11 mouse cellular contexts compared by ENCODE assay signal in genomic region chr14:55106990-55107389, GRCm38 (mm10). TPM values are rescaled to one million over a fixed set of nuclear protein-coding genes. Genes with fewer than 3 reads are reported as not detected.
DNase-seq lines count a peak whose midpoint lies in the region; ATAC-seq and TF ChIP-seq lines count a peak whose summit lies in the region.
"Had no signal": no experiment of that assay in that cellular context is flagged by ENCODE, and none has a peak within 500 bp of the region (broad histone marks: within the 10 kb centered on the region; RNA-seq: fewer than 3 reads in every experiment).

No protein-coding gene starts in this region.

- H3K4me3 ChIP-seq in heart, embryonic 11.5 days (ENCODE audit: low read depth, low read length) = no peak overlapping the region
- no peak overlapping the region for H3K4me3 ChIP-seq in lung, embryonic 16.5 days (ENCODE audit: low read length)
- H3K4me3 ChIP-seq in midbrain, postnatal 0 days (ENCODE audit: low read depth, low read length) = no peak overlapping the region

- H3K4me1 ChIP-seq in heart, embryonic 11.5 days (ENCODE audit: control insufficient read depth, insufficient read depth, low read length) = peaks cover 8% of the 10 kb centered on the region
- H3K4me1 ChIP-seq in lung, embryonic 16.5 days (replicated peaks; ENCODE audit: control insufficient read depth, insufficient read depth, low read length) = peaks cover 8% of the 10 kb centered on the region
- H3K4me1 ChIP-seq in midbrain, postnatal 0 days (ENCODE audit: insufficient read depth, low read length) = peaks cover 24% of the 10 kb centered on the region

- no peak overlapping the region for H3K9ac ChIP-seq in heart, embryonic 11.5 days (ENCODE audit: low read depth, low read length)
- H3K9ac ChIP-seq in lung, embryonic 16.5 days (ENCODE audit: low read length) = no peak overlapping the region
- H3K9ac ChIP-seq in midbrain, postnatal 0 days (replicated peaks; ENCODE audit: low read length, poor library complexity, severe bottlenecking) = no peak overlapping the region

- peak; percentile 57 for DNase-seq in cerebellum, adult 11-12 months
- no peak for DNase-seq in heart, postnatal 14 days
- no peak for DNase-seq in lung, postnatal 14 days
- DNase-seq in midbrain, postnatal 0 days (ENCODE audit: low spot score) = no peak
- DNase-seq in heart, adult 9 months (ENCODE audit: low spot score in 2 of 2) = no peak

- no peak for ATAC-seq in cerebellum, adult (ENCODE audit: insufficient number of reproducible peaks, low FRiP score, low TSS enrichment)
- ATAC-seq in heart, embryonic 11.5 days (replicated peaks; ENCODE audit: insufficient number of reproducible peaks, low FRiP score, low TSS enrichment) = no peak
- no peak for ATAC-seq in lung, embryonic 16.5 days (ENCODE audit: low read depth)
- ATAC-seq in midbrain, postnatal 0 days (ENCODE audit: low FRiP score) = no peak

- no peaks in the 10 kb centered on the region for H3K9me3 ChIP-seq in heart, embryonic 11.5 days (replicated peaks; ENCODE audit: control insufficient read depth, low read length)
- H3K9me3 ChIP-seq in lung, embryonic 16.5 days (ENCODE audit: control insufficient read depth, low read length) = no peaks in the 10 kb centered on the region
- H3K9me3 ChIP-seq in midbrain, postnatal 0 days (ENCODE audit: low read length) = no peaks in the 10 kb centered on the region
- H3K9me3 ChIP-seq: embryonic facial prominence, embryonic 12.5 days; midbrain, embryonic 12.5 days had no signal

- TF ChIP-seq CTCF in midbrain, postnatal 0 days (IDR thresholded peaks at IDR 0.05) = no peak

- H3K27me3 ChIP-seq in heart, embryonic 11.5 days (ENCODE audit: control insufficient read depth, insufficient read depth, low read length) = peaks cover 39% of the 10 kb centered on the region
- H3K27me3 ChIP-seq in lung, embryonic 16.5 days (ENCODE audit: control insufficient read depth, insufficient read depth, low read depth, low read length) = peaks cover 26% of the 10 kb centered on the region
- no peaks in the 10 kb centered on the region for H3K27me3 ChIP-seq in midbrain, postnatal 0 days (ENCODE audit: insufficient read depth, low read length)

- no peaks in the 10 kb centered on the region for H3K36me3 ChIP-seq in heart, embryonic 11.5 days (ENCODE audit: control insufficient read depth, insufficient read depth, low read length)
- H3K36me3 ChIP-seq in lung, embryonic 16.5 days (ENCODE audit: control insufficient read depth, insufficient read depth, low read length) = no peaks in the 10 kb centered on the region
- H3K36me3 ChIP-seq in midbrain, postnatal 0 days (ENCODE audit: insufficient read depth, low read length) = no peaks in the 10 kb centered on the region
- H3K36me3 ChIP-seq: embryonic facial prominence, embryonic 12.5 days; midbrain, embryonic 12.5 days had no signal

- intact Hi-C loops in heart, postnatal 14 days (cut with DNase I) = no loop called here

- H3K27ac ChIP-seq in heart, embryonic 11.5 days (ENCODE audit: low read depth, low read length) = no peak overlapping the region
- H3K27ac ChIP-seq in lung, embryonic 16.5 days (ENCODE audit: low read length) = no peak overlapping the region
- H3K27ac ChIP-seq in midbrain, postnatal 0 days (ENCODE audit: low read depth, low read length) = peak overlapping the region; percentile 77; the same call in 1 of the 2 replicates

- H3K4me2 ChIP-seq in heart, embryonic 11.5 days = peak overlapping the region; percentile 98
- H3K4me2 ChIP-seq in lung, embryonic 16.5 days (ENCODE audit: low read depth, low read length) = peak overlapping the region; percentile 98; the same call in 1 of the 2 replicates
- no peak overlapping the region for H3K4me2 ChIP-seq in midbrain, postnatal 0 days (ENCODE audit: low read depth, low read length, poor library complexity, severe bottlenecking)

- WGBS in heart, embryonic 11.5 days (ENCODE audit: insufficient replicate concordance) = 72% methylated on average over 8 of the region's 8 CpGs
- WGBS in lung, embryonic 16.5 days = 73% methylated on average over 8 of the region's 8 CpGs
- 59% methylated on average over 8 of the region's 8 CpGs for WGBS in midbrain, postnatal 0 days

RNA-seq across cellular contexts. Expression of gene Ap1g2, which starts 0.6 kb away (rescaled TPM):
- polyA plus RNA-seq in heart, embryonic 11.5 days (2014; fragmentation: Nextera tagmentation; extraction: Ambion mirVana) = 9.1 and 11.4 TPM in 2 replicates
- total RNA-seq in heart, postnatal 14 days (2021) = 1 to 10 TPM; 4.6 to 5.4 TPM
- polyA plus RNA-seq in lung, embryonic 16.5 days (2015; fragmentation: Nextera tagmentation; extraction: Ambion mirVana) = 19.7 and 23.2 TPM in 2 replicates
- total RNA-seq in midbrain, postnatal 0 days (2014; rRNA removed) = 8.2 and 11.6 TPM in 2 replicates
- polyA plus RNA-seq in midbrain, postnatal 0 days (2015; fragmentation: Nextera tagmentation; extraction: Ambion mirVana) = 6.6 and 8.9 TPM in 2 replicates

RNA-seq across cellular contexts. Expression of gene Jph4, which starts 9.7 kb away (rescaled TPM):
- polyA plus RNA-seq in heart, embryonic 11.5 days (2014; fragmentation: Nextera tagmentation; extraction: Ambion mirVana) = 0.31 and 0.59 TPM in 2 replicates
- under 1 TPM; 0.10 to 0.36 TPM for total RNA-seq in heart, postnatal 14 days (2021)
- 0.18 and 0.40 TPM in 2 replicates for polyA plus RNA-seq in lung, embryonic 16.5 days (2015; fragmentation: Nextera tagmentation; extraction: Ambion mirVana)
- total RNA-seq in midbrain, postnatal 0 days (2014; rRNA removed) = 158 and 182 TPM in 2 replicates
- polyA plus RNA-seq in midbrain, postnatal 0 days (2015; fragmentation: Nextera tagmentation; extraction: Ambion mirVana) = 41.7 and 45.1 TPM in 2 replicates
- total RNA-seq: heart, postnatal 25 days had no signal

RNA-seq across cellular contexts. Expression of gene Thtpa, which starts 12.4 kb away (rescaled TPM):
- 12.4 and 15.1 TPM in 2 replicates for polyA plus RNA-seq in heart, embryonic 11.5 days (2014; fragmentation: Nextera tagmentation; extraction: Ambion mirVana)
- total RNA-seq in heart, postnatal 14 days (2021) = 10 to 100 TPM in 1 of 2 experiments, 1 to 10 TPM in 1; 9.6 to 11.4 TPM
- 21.0 and 21.1 TPM in 2 replicates for polyA plus RNA-seq in lung, embryonic 16.5 days (2015; fragmentation: Nextera tagmentation; extraction: Ambion mirVana)
- 38.0 and 42.1 TPM in 2 replicates for total RNA-seq in midbrain, postnatal 0 days (2014; rRNA removed)
- polyA plus RNA-seq in midbrain, postnatal 0 days (2015; fragmentation: Nextera tagmentation; extraction: Ambion mirVana) = 32.5 and 35.2 TPM in 2 replicates

RNA-seq across cellular contexts. Expression of gene Zfhx2, which starts 14.9 kb away (rescaled TPM):
- 2.9 and 3.1 TPM in 2 replicates for polyA plus RNA-seq in heart, embryonic 11.5 days (2014; fragmentation: Nextera tagmentation; extraction: Ambion mirVana)
- 1 to 10 TPM; 2.5 to 3.3 TPM for total RNA-seq in heart, postnatal 14 days (2021)
- 3.8 and 4.3 TPM in 2 replicates for polyA plus RNA-seq in lung, embryonic 16.5 days (2015; fragmentation: Nextera tagmentation; extraction: Ambion mirVana)
- total RNA-seq in midbrain, postnatal 0 days (2014; rRNA removed) = 16.4 and 18.6 TPM in 2 replicates
- 11.2 and 14.2 TPM in 2 replicates for polyA plus RNA-seq in midbrain, postnatal 0 days (2015; fragmentation: Nextera tagmentation; extraction: Ambion mirVana)

Comparison
In these comparisons a context has a peak if more than half of its experiments do, and no peak if none do; other contexts are left out.
1. RNA of gene Jph4, which starts 9.7 kb away (polyA plus RNA-seq): 41.7 to 45.1 TPM in midbrain, postnatal 0 days; 0.31 to 0.59 TPM in heart, embryonic 11.5 days and 0.18 to 0.40 TPM in lung, embryonic 16.5 days; every median in the first group is over 10 times any median in the second.